Comparison of ENCODE assay signal across 32 mouse cellular contexts in genomic region chr7:139945516-139945915, GRCm38 (mm10). TPM values are rescaled to one million over a fixed set of nuclear protein-coding genes. Genes with fewer than 3 reads are reported as not detected.
DNase-seq lines count a peak whose midpoint lies in the region; ATAC-seq and TF ChIP-seq lines count a peak whose summit lies in the region.
"Had no signal": no experiment of that assay in that cellular context is flagged by ENCODE, and none has a peak within 500 bp of the region (broad histone marks: within the 10 kb centered on the region; RNA-seq: fewer than 3 reads in every experiment).

No protein-coding gene starts in this region.

- no peak overlapping the region for H3K4me3 ChIP-seq in midbrain, embryonic 11.5 days (ENCODE audit: low read depth, low read length)
- no peak overlapping the region for H3K4me3 ChIP-seq in midbrain, embryonic 15.5 days
- H3K4me3 ChIP-seq in ES-Bruce4 (ENCODE audit: low read depth, low read length) (peak overlapping the region; percentile 82), ES-E14 (ENCODE audit: insufficient read depth in 1 of 2, low read depth in 1 of 2, low read length in 2 of 2, poor library complexity in 1 of 2, severe bottlenecking in 1 of 2) (peak overlapping the region; percentile 85 to 93)
- H3K4me3 ChIP-seq in embryonic facial prominence, embryonic 10.5 days: no peak overlapping the region
- H3K4me3 ChIP-seq in forebrain, embryonic 13.5 days: no peak overlapping the region
- H3K4me3 ChIP-seq: forebrain, embryonic 10.5 days; gastrocnemius, adult 2 months; heart, embryonic 12.5 days; heart, embryonic 15.5 days; intestine, embryonic 15.5 days had no signal

- DNase-seq in midbrain, embryonic 11.5 days (ENCODE audit: low spot score, missing footprints): peak; percentile 90
- peak; percentile 82 for DNase-seq in ES-E14 (ENCODE audit: low read depth, low spot score)
- peak; percentile 14 for DNase-seq in embryonic facial prominence, embryonic 10.5 days (ENCODE audit: low spot score)
- DNase-seq in left cerebral cortex, postnatal 36 days (ENCODE audit: low spot score in 2 of 2): no peak
- DNase-seq: adrenal gland, adult 2 months; adrenal gland, postnatal 25 days; cerebellum, adult 18-20 months; cerebellum, adult 9-10 months; cerebellum, postnatal 14 days; forebrain, postnatal 0 days; gastrocnemius, adult 2 months; gastrocnemius, postnatal 25 days; heart, adult 18-20 months; heart, postnatal 14 days; heart, postnatal 4 days; kidney, adult 11 months; kidney, adult 8-10 months had no signal

- no peak overlapping the region for H3K4me2 ChIP-seq in midbrain, embryonic 11.5 days
- no peak overlapping the region for H3K4me2 ChIP-seq in midbrain, embryonic 15.5 days
- H3K4me2 ChIP-seq in forebrain, embryonic 13.5 days: no peak overlapping the region
- H3K4me2 ChIP-seq: heart, embryonic 12.5 days; heart, embryonic 15.5 days; hindbrain, embryonic 13.5 days; intestine, embryonic 15.5 days had no signal

- ATAC-seq in midbrain, embryonic 11.5 days (ENCODE audit: low FRiP score): no peak
- no peak for ATAC-seq in midbrain, embryonic 15.5 days (replicated peaks)
- no peak for ATAC-seq in forebrain, embryonic 13.5 days
- ATAC-seq: CD4-positive, CD25-positive, alpha-beta regulatory T cell, adult 4 months; forebrain, embryonic 14.5 days; forebrain, postnatal 0 days; hindbrain, embryonic 16.5 days; intestine, embryonic 15.5 days had no signal

- no peak overlapping the region for H3K9ac ChIP-seq in midbrain, embryonic 11.5 days (ENCODE audit: low read length)
- no peak overlapping the region for H3K9ac ChIP-seq in midbrain, embryonic 15.5 days
- H3K9ac ChIP-seq in ES-Bruce4 (ENCODE audit: low read depth, poor library complexity, severe bottlenecking) (peak overlapping the region; percentile 87), ES-E14 (ENCODE audit: insufficient read depth, low read depth, low read length, poor library complexity, severe bottlenecking) (peak overlapping the region; percentile 95)
- H3K9ac ChIP-seq in forebrain, embryonic 13.5 days: no peak overlapping the region
- H3K9ac ChIP-seq: forebrain, postnatal 0 days; heart, embryonic 12.5 days; heart, embryonic 15.5 days; hindbrain, embryonic 13.5 days; intestine, embryonic 15.5 days had no signal

- peaks cover 81% of the 10 kb centered on the region for H3K27me3 ChIP-seq in midbrain, embryonic 11.5 days (ENCODE audit: control insufficient read depth, insufficient read depth, low read length)
- peaks cover 91% of the 10 kb centered on the region for H3K27me3 ChIP-seq in midbrain, embryonic 15.5 days (replicated peaks)
- H3K27me3 ChIP-seq in ES-Bruce4 (ENCODE audit: control insufficient read depth, insufficient read depth, low read length, poor library complexity, severe bottlenecking): no peaks in the 10 kb centered on the region
- H3K27me3 ChIP-seq in embryonic facial prominence, embryonic 10.5 days (replicated peaks; ENCODE audit: low read depth, poor library complexity, severe bottlenecking): peaks cover 98% of the 10 kb centered on the region
- H3K27me3 ChIP-seq in forebrain, embryonic 13.5 days: peaks cover 98% of the 10 kb centered on the region

- 9% methylated on average over 5 of the region's 5 CpGs for WGBS in midbrain, embryonic 11.5 days
- 13% methylated on average over 5 of the region's 5 CpGs for WGBS in midbrain, embryonic 15.5 days
- WGBS in embryonic facial prominence, embryonic 10.5 days: 11% methylated on average over 5 of the region's 5 CpGs
- WGBS in forebrain, embryonic 13.5 days: 8% methylated on average over 5 of the region's 5 CpGs

- H3K9me3 ChIP-seq in midbrain, embryonic 11.5 days (ENCODE audit: control insufficient read depth, low read length): no peaks in the 10 kb centered on the region
- no peaks in the 10 kb centered on the region for H3K9me3 ChIP-seq in midbrain, embryonic 15.5 days
- H3K9me3 ChIP-seq in ES-Bruce4 (replicated peaks; ENCODE audit: control insufficient read depth, insufficient read depth, low read length, poor library complexity, severe bottlenecking) (no peaks in the 10 kb centered on the region), ES-E14 (ENCODE audit: control insufficient read depth, insufficient read depth, low read depth, low read length) (no peaks in the 10 kb centered on the region)
- H3K9me3 ChIP-seq in embryonic facial prominence, embryonic 10.5 days: no peaks in the 10 kb centered on the region
- no peaks in the 10 kb centered on the region for H3K9me3 ChIP-seq in forebrain, embryonic 13.5 days (replicated peaks)
- H3K9me3 ChIP-seq: forebrain, embryonic 10.5 days; heart, embryonic 12.5 days; heart, embryonic 15.5 days; hindbrain, embryonic 13.5 days; intestine, embryonic 15.5 days had no signal

- H3K27ac ChIP-seq in midbrain, embryonic 11.5 days (ENCODE audit: low read depth, low read length): no peak overlapping the region
- no peak overlapping the region for H3K27ac ChIP-seq in midbrain, embryonic 15.5 days
- H3K27ac ChIP-seq in ES-Bruce4 (ENCODE audit: insufficient read depth, low read length): peak overlapping the region; percentile 98
- peak overlapping the region; percentile 94 for H3K27ac ChIP-seq in ES-E14 (ENCODE audit: insufficient read depth, low read depth, low read length, poor library complexity, severe bottlenecking)
- no peak overlapping the region for H3K27ac ChIP-seq in embryonic facial prominence, embryonic 10.5 days (replicated peaks)
- H3K27ac ChIP-seq in forebrain, embryonic 13.5 days: no peak overlapping the region
- H3K27ac ChIP-seq: forebrain, embryonic 10.5 days; gastrocnemius, adult 2 months; heart, embryonic 15.5 days; hindbrain, embryonic 13.5 days; intestine, embryonic 15.5 days had no signal

- in situ Hi-C loops in ES-E14 (cut with MboI; ENCODE audit: low sequenced_read_pairs in 2 of 2, unreplicated experiment in 2 of 2): no loop called here

- H3K36me3 ChIP-seq in midbrain, embryonic 11.5 days (ENCODE audit: control insufficient read depth, insufficient read depth, low read length): no peaks in the 10 kb centered on the region
- H3K36me3 ChIP-seq in midbrain, embryonic 15.5 days (replicated peaks): no peaks in the 10 kb centered on the region
- H3K36me3 ChIP-seq in ES-Bruce4 (ENCODE audit: control insufficient read depth, insufficient read depth, low read length, poor library complexity, severe bottlenecking) (peaks cover 14% of the 10 kb centered on the region), ES-E14 (ENCODE audit: control insufficient read depth, insufficient read depth, low read length, poor library complexity, severe bottlenecking) (peaks cover 19% of the 10 kb centered on the region)
- H3K36me3 ChIP-seq in embryonic facial prominence, embryonic 10.5 days (replicated peaks): no peaks in the 10 kb centered on the region
- H3K36me3 ChIP-seq in forebrain, embryonic 13.5 days (ENCODE audit: poor library complexity, severe bottlenecking): no peaks in the 10 kb centered on the region
- H3K36me3 ChIP-seq: forebrain, embryonic 10.5 days; heart, embryonic 12.5 days; heart, embryonic 15.5 days; hindbrain, embryonic 13.5 days; intestine, embryonic 15.5 days had no signal

- intact Hi-C loops in left cerebral cortex, postnatal 36 days (cut with DNase I): no loop called here

- peaks cover 4% of the 10 kb centered on the region; the same call in 1 of the 2 replicates for H3K4me1 ChIP-seq in midbrain, embryonic 11.5 days (ENCODE audit: control insufficient read depth, insufficient read depth, low read length)
- peaks cover 19% of the 10 kb centered on the region for H3K4me1 ChIP-seq in midbrain, embryonic 15.5 days
- H3K4me1 ChIP-seq in ES-Bruce4 (ENCODE audit: control insufficient read depth, insufficient read depth, low read length) (peaks cover 5% of the 10 kb centered on the region), ES-E14 (ENCODE audit: control insufficient read depth in 2 of 2, insufficient read depth in 2 of 2, low read length in 2 of 2, poor library complexity in 1 of 2) (peaks cover 3 to 15% of the 10 kb centered on the region in 2 experiments; a peak in 1 of 4 replicates)
- peaks cover 24% of the 10 kb centered on the region for H3K4me1 ChIP-seq in embryonic facial prominence, embryonic 10.5 days
- peaks cover 22% of the 10 kb centered on the region for H3K4me1 ChIP-seq in forebrain, embryonic 13.5 days

- no peak for TF ChIP-seq POLR2A in ES-Bruce4 (IDR thresholded peaks at IDR 0.05; ENCODE audit: insufficient read depth, low read length)

- TF ChIP-seq CTCF in ES-Bruce4 (IDR thresholded peaks at IDR 0.05; ENCODE audit: low read depth, low read length): no peak

- peak; percentile 99 for TF ChIP-seq EP300 in ES-Bruce4 (IDR thresholded peaks at IDR 0.05; ENCODE audit: insufficient read depth, low read depth, low read length)

RNA-seq across cellular contexts. Expression of gene Utf1, which starts 1.9 kb away (rescaled TPM):
- not detected in 2 replicates for polyA plus RNA-seq in midbrain, embryonic 11.5 days (2014; fragmentation: Nextera tagmentation; extraction: Ambion mirVana)
- not detected in 2 replicates for polyA plus RNA-seq in midbrain, embryonic 15.5 days (2015; fragmentation: Nextera tagmentation; extraction: Ambion mirVana)
- polyA plus RNA-seq in ES-Bruce4 (2011; ENCODE audit: insufficient read depth, insufficient read length, low read depth, missing spikeins): 244 and 276 TPM in 2 replicates
- total RNA-seq in ES-E14 (2012; rRNA removed): 147 and 174 TPM in 2 replicates
- 0.20 and 0.36 TPM in 2 replicates for polyA plus RNA-seq in embryonic facial prominence, embryonic 10.5 days (2016; fragmentation: Nextera tagmentation; extraction: Ambion mirVana)
- total RNA-seq in left cerebral cortex, postnatal 36 days (2021): not detected
- not detected in 2 replicates for polyA plus RNA-seq in forebrain, embryonic 13.5 days (2015; fragmentation: Nextera tagmentation; extraction: Ambion mirVana)
- total RNA-seq: adrenal gland, adult 2 months; adrenal gland, postnatal 25 days; forebrain, postnatal 0 days; gastrocnemius, adult 2 months; gastrocnemius, postnatal 25 days; heart, adult 18-20 months; heart, postnatal 14 days; heart, postnatal 4 days had no signal
- polyA plus RNA-seq: C2C12; embryonic facial prominence, embryonic 11.5 days; embryonic facial prominence, embryonic 14.5 days; forebrain, embryonic 10.5 days; forebrain, embryonic 14.5 days; forebrain, postnatal 0 days; gonadal fat pad, adult 2 months; heart, embryonic 12.5 days; heart, embryonic 15.5 days; hindbrain, embryonic 13.5 days; hindbrain, embryonic 16.5 days; intestine, embryonic 15.5 days had no signal

RNA-seq across cellular contexts. Expression of gene 6430531B16Rik, which starts 33.0 kb away (rescaled TPM):
- 0.34 and 1.2 TPM in 2 replicates for polyA plus RNA-seq in midbrain, embryonic 11.5 days (2014; fragmentation: Nextera tagmentation; extraction: Ambion mirVana)
- polyA plus RNA-seq in midbrain, embryonic 15.5 days (2015; fragmentation: Nextera tagmentation; extraction: Ambion mirVana): 0.83 and 1.3 TPM in 2 replicates
- 3.6 and 3.9 TPM in 2 replicates for polyA plus RNA-seq in ES-Bruce4 (2011; ENCODE audit: insufficient read depth, insufficient read length, low read depth, missing spikeins)
- 1.8 TPM in 2 replicates for total RNA-seq in ES-E14 (2012; rRNA removed)
- polyA plus RNA-seq in embryonic facial prominence, embryonic 10.5 days (2016; fragmentation: Nextera tagmentation; extraction: Ambion mirVana): 0.92 and 1.3 TPM in 2 replicates
- 1 to 10 TPM; 1.0 to 2.0 TPM for total RNA-seq in left cerebral cortex, postnatal 36 days (2021)
- polyA plus RNA-seq in forebrain, embryonic 13.5 days (2015; fragmentation: Nextera tagmentation; extraction: Ambion mirVana): 0.50 and 1.2 TPM in 2 replicates
- total RNA-seq: adrenal gland, adult 2 months; gastrocnemius, adult 2 months; gastrocnemius, postnatal 25 days; heart, adult 18-20 months; heart, postnatal 14 days; heart, postnatal 4 days had no signal
- polyA plus RNA-seq: heart, embryonic 15.5 days had no signal

RNA-seq across cellular contexts. Expression of gene Adam8, which starts 46.8 kb away (rescaled TPM):
- polyA plus RNA-seq in midbrain, embryonic 11.5 days (2014; fragmentation: Nextera tagmentation; extraction: Ambion mirVana): 1.8 TPM in 2 replicates
- 4.5 TPM in 2 replicates for polyA plus RNA-seq in midbrain, embryonic 15.5 days (2015; fragmentation: Nextera tagmentation; extraction: Ambion mirVana)
- polyA plus RNA-seq in ES-Bruce4 (2011; ENCODE audit: insufficient read depth, insufficient read length, low read depth, missing spikeins): 9.2 and 10.6 TPM in 2 replicates
- 7.6 and 8.3 TPM in 2 replicates for total RNA-seq in ES-E14 (2012; rRNA removed)
- 1.7 and 2.3 TPM in 2 replicates for polyA plus RNA-seq in embryonic facial prominence, embryonic 10.5 days (2016; fragmentation: Nextera tagmentation; extraction: Ambion mirVana)
- total RNA-seq in left cerebral cortex, postnatal 36 days (2021): 1 to 10 TPM; 1.7 to 3.5 TPM
- polyA plus RNA-seq in forebrain, embryonic 13.5 days (2015; fragmentation: Nextera tagmentation; extraction: Ambion mirVana): 3.9 and 4.3 TPM in 2 replicates

RNA-seq across cellular contexts. Expression of gene Kndc1, which starts 51.0 kb away (rescaled TPM):
- 0.55 and 0.79 TPM in 2 replicates for polyA plus RNA-seq in midbrain, embryonic 11.5 days (2014; fragmentation: Nextera tagmentation; extraction: Ambion mirVana)
- polyA plus RNA-seq in midbrain, embryonic 15.5 days (2015; fragmentation: Nextera tagmentation; extraction: Ambion mirVana): 20.2 and 22.4 TPM in 2 replicates
- polyA plus RNA-seq in ES-Bruce4 (2011; ENCODE audit: insufficient read depth, insufficient read length, low read depth, missing spikeins): 5.4 and 5.6 TPM in 2 replicates
- total RNA-seq in ES-E14 (2012; rRNA removed): 2.3 and 5.3 TPM in 2 replicates
- 0.11 and 0.40 TPM in 2 replicates for polyA plus RNA-seq in embryonic facial prominence, embryonic 10.5 days (2016; fragmentation: Nextera tagmentation; extraction: Ambion mirVana)
- total RNA-seq in left cerebral cortex, postnatal 36 days (2021): 10 to 100 TPM; 70.1 to 70.2 TPM
- polyA plus RNA-seq in forebrain, embryonic 13.5 days (2015; fragmentation: Nextera tagmentation; extraction: Ambion mirVana): 2.1 and 3.1 TPM in 2 replicates
- total RNA-seq: gastrocnemius, adult 2 months; gastrocnemius, postnatal 25 days had no signal
- polyA plus RNA-seq: C2C12 had no signal

Comparison
In these comparisons a context has a peak if more than half of its experiments do, and no peak if none do; other contexts are left out.
1. DNase-seq: peak in midbrain, embryonic 11.5 days (single experiment), ES-E14 (single experiment) and embryonic facial prominence, embryonic 10.5 days (single experiment); none in left cerebral cortex, postnatal 36 days (0 of 2).
2. H3K27ac ChIP-seq: peak in ES-Bruce4 (single experiment) and ES-E14 (single experiment); none in midbrain, embryonic 11.5 days (single experiment), midbrain, embryonic 15.5 days (single experiment), embryonic facial prominence, embryonic 10.5 days (single experiment) and forebrain, embryonic 13.5 days (single experiment).
3. H3K4me3 ChIP-seq: peak in ES-Bruce4 (single experiment) and ES-E14 (2 of 2); none in midbrain, embryonic 11.5 days (single experiment), midbrain, embryonic 15.5 days (single experiment), embryonic facial prominence, embryonic 10.5 days (single experiment) and forebrain, embryonic 13.5 days (single experiment).
4. H3K9ac ChIP-seq: peak in ES-Bruce4 (single experiment) and ES-E14 (single experiment); none in midbrain, embryonic 11.5 days (single experiment), midbrain, embryonic 15.5 days (single experiment) and forebrain, embryonic 13.5 days (single experiment).
5. RNA of gene Utf1, which starts 1.9 kb away (polyA plus RNA-seq): 244 to 276 TPM in ES-Bruce4; 0.20 to 0.36 TPM in embryonic facial prominence, embryonic 10.5 days, not detected in midbrain, embryonic 11.5 days, not detected in midbrain, embryonic 15.5 days and not detected in forebrain, embryonic 13.5 days; every median in the first group is over 100 times any median in the second.